In the genomic region with DNA sequence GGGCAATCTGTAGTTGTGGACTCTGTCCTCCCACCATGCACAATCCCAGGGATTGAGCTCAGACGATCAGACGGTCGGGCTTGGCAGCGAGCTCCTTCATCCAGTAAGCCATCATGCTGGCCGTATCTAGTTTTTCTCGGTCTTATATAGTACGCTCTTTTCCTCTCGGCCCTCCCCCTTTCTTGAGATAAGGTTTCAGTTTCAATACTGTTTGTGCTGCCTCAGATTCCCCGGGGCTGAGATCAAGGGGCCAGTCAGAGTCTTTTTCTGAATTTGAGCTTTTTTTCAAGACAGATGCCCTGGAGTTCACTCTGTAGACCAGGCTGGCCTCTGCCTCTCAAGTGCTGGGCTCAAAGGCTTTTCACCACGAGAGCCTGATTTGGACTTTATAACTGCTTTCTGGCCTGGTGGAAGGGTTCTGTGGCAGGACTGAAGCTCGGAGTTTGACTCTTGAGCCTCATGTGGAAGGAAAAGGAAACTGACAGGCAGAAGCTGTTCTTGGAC, we compare ENCODE assay signal across 8 mouse cellular contexts. TPM values are rescaled to one million over a fixed set of nuclear protein-coding genes. Genes with fewer than 3 reads are reported as not detected.
DNase-seq lines count a peak whose midpoint lies in the region; ATAC-seq and TF ChIP-seq lines count a peak whose summit lies in the region.

No protein-coding gene starts in this region.

- H3K4me2 ChIP-seq in hindbrain, postnatal 0 days (ENCODE audit: low read depth, low read length): no peak overlapping the region
- H3K4me2 ChIP-seq in intestine, embryonic 16.5 days (ENCODE audit: low read depth, low read length): peak overlapping the region; percentile 49
- H3K4me2 ChIP-seq in lung, embryonic 15.5 days: peak overlapping the region; percentile 46

- H3K4me1 ChIP-seq in hindbrain, embryonic 10.5 days (replicated peaks): peaks cover 31% of the 10 kb centered on the region
- 0 out of 2 replicates have a peak, but pooled peaks cover 3% of the 10 kb centered on the region for H3K4me1 ChIP-seq in hindbrain, postnatal 0 days (ENCODE audit: insufficient read depth, low read length)
- peaks cover 12% of the 10 kb centered on the region for H3K4me1 ChIP-seq in embryonic fibroblast, embryonic 13.5 days (ENCODE audit: control insufficient read depth, insufficient read depth, low read length)
- peaks cover 35% of the 10 kb centered on the region for H3K4me1 ChIP-seq in intestine, embryonic 16.5 days (ENCODE audit: control insufficient read depth, insufficient read depth, low read length)
- peaks cover 59% of the 10 kb centered on the region for H3K4me1 ChIP-seq in lung, embryonic 15.5 days

- intact Hi-C loops in left cerebral cortex, postnatal 14 days (cut with DNase I): no loop called here

- peak overlapping the region; percentile 3; the same call in 1 of the 2 replicates for H3K27ac ChIP-seq in hindbrain, embryonic 10.5 days
- H3K27ac ChIP-seq in hindbrain, postnatal 0 days: no peak overlapping the region
- H3K27ac ChIP-seq in embryonic fibroblast, embryonic 13.5 days (ENCODE audit: insufficient read depth, low read length): peak overlapping the region; percentile 100
- H3K27ac ChIP-seq in intestine, embryonic 16.5 days (ENCODE audit: low read length): peak overlapping the region; percentile 97
- peak overlapping the region; percentile 82 for H3K27ac ChIP-seq in lung, embryonic 15.5 days

- ATAC-seq in hindbrain, postnatal 0 days: no peak
- peak; percentile 33 for ATAC-seq in intestine, embryonic 16.5 days
- ATAC-seq in lung, embryonic 15.5 days (ENCODE audit: borderline replicate concordance, extremely low read depth, low FRiP score, low TSS enrichment): peak; percentile 52; the same call in 1 of the 2 replicates

- H3K9me3 ChIP-seq in hindbrain, embryonic 10.5 days: no peaks in the 10 kb centered on the region
- no peaks in the 10 kb centered on the region for H3K9me3 ChIP-seq in hindbrain, postnatal 0 days (ENCODE audit: low read length)
- H3K9me3 ChIP-seq in intestine, embryonic 16.5 days (ENCODE audit: control insufficient read depth, low read length): no peaks in the 10 kb centered on the region
- no peaks in the 10 kb centered on the region for H3K9me3 ChIP-seq in lung, embryonic 15.5 days

- no peak overlapping the region for H3K9ac ChIP-seq in hindbrain, postnatal 0 days (replicated peaks; ENCODE audit: low read length)
- H3K9ac ChIP-seq in intestine, embryonic 16.5 days (ENCODE audit: low read depth, low read length): peak overlapping the region; percentile 49
- H3K9ac ChIP-seq in lung, embryonic 15.5 days: peak overlapping the region; percentile 10; the same call in 1 of the 2 replicates

- TF ChIP-seq CTCF in hindbrain, postnatal 0 days (IDR thresholded peaks at IDR 0.05; ENCODE audit: low read depth): no peak
- TF ChIP-seq CTCF in embryonic fibroblast, embryonic 13.5 days (IDR thresholded peaks at IDR 0.05; ENCODE audit: borderline replicate concordance, insufficient read depth, low read length): no peak

- DNase-seq in hindbrain, embryonic 10.5 days (ENCODE audit: low spot score): no peak
- no peak for DNase-seq in hindbrain, postnatal 0 days (ENCODE audit: low spot score)
- peak; percentile 79 for DNase-seq in thymus, postnatal 0 days (ENCODE audit: low spot score)
- no peak for DNase-seq in left cerebral cortex, postnatal 14 days (ENCODE audit: low spot score in 2 of 2)
- no peak for DNase-seq in layer of hippocampus, adult 11-12 months (ENCODE audit: low spot score)

- no peak overlapping the region for H3K4me3 ChIP-seq in hindbrain, embryonic 10.5 days
- H3K4me3 ChIP-seq in hindbrain, postnatal 0 days (ENCODE audit: low read length): no peak overlapping the region
- H3K4me3 ChIP-seq in embryonic fibroblast, embryonic 13.5 days (ENCODE audit: insufficient read depth, low read length): no peak overlapping the region
- peak overlapping the region; percentile 34 for H3K4me3 ChIP-seq in intestine, embryonic 16.5 days (ENCODE audit: low read length)
- peak overlapping the region; percentile 15 for H3K4me3 ChIP-seq in lung, embryonic 15.5 days

- TF ChIP-seq POLR2A in embryonic fibroblast, embryonic 13.5 days (IDR thresholded peaks at IDR 0.05; ENCODE audit: low read depth, low read length): peak; percentile 88

- H3K36me3 ChIP-seq in hindbrain, embryonic 10.5 days: peaks cover 7% of the 10 kb centered on the region
- H3K36me3 ChIP-seq in hindbrain, postnatal 0 days (ENCODE audit: insufficient read depth, low read length): no peaks in the 10 kb centered on the region
- no peaks in the 10 kb centered on the region for H3K36me3 ChIP-seq in intestine, embryonic 16.5 days (ENCODE audit: control insufficient read depth, insufficient read depth, low read length)
- H3K36me3 ChIP-seq in lung, embryonic 15.5 days: no peaks in the 10 kb centered on the region; the same call in 1 of the 2 replicates

- no peaks in the 10 kb centered on the region for H3K27me3 ChIP-seq in hindbrain, embryonic 10.5 days (ENCODE audit: insufficient read depth, poor library complexity, severe bottlenecking)
- no peaks in the 10 kb centered on the region for H3K27me3 ChIP-seq in hindbrain, postnatal 0 days (ENCODE audit: insufficient read depth, low read length)
- no peaks in the 10 kb centered on the region for H3K27me3 ChIP-seq in intestine, embryonic 16.5 days (replicated peaks; ENCODE audit: control insufficient read depth, insufficient read depth, low read length)
- no peaks in the 10 kb centered on the region for H3K27me3 ChIP-seq in lung, embryonic 15.5 days

- 66% methylated on average over 11 of the region's 11 CpGs for WGBS in hindbrain, embryonic 10.5 days
- 83% methylated on average over 11 of the region's 11 CpGs for WGBS in hindbrain, postnatal 0 days
- 47% methylated on average over 11 of the region's 11 CpGs for WGBS in intestine, embryonic 16.5 days
- WGBS in lung, embryonic 15.5 days: 18% methylated on average over 11 of the region's 11 CpGs

RNA-seq across cellular contexts. Expression of a gene that starts 36.5 kb away (rescaled TPM):
- 12.7 and 12.8 TPM in 2 replicates for polyA plus RNA-seq in hindbrain, embryonic 10.5 days (2016; fragmentation: Nextera tagmentation; extraction: Ambion mirVana)
- total RNA-seq in hindbrain, postnatal 0 days (2014; rRNA removed): 1.8 and 2.6 TPM in 2 replicates
- polyA plus RNA-seq in hindbrain, postnatal 0 days (2015; fragmentation: Nextera tagmentation; extraction: Ambion mirVana): 6.4 and 7.2 TPM in 2 replicates
- polyA plus RNA-seq in embryonic fibroblast, embryonic 13.5 days (2011; ENCODE audit: insufficient read length, low read depth, missing spikeins): 6.4 and 8.2 TPM in 2 replicates
- 9.3 and 11.4 TPM in 2 replicates for polyA plus RNA-seq in intestine, embryonic 16.5 days (2015; fragmentation: Nextera tagmentation; extraction: Ambion mirVana)
- polyA plus RNA-seq in lung, embryonic 15.5 days (2015; fragmentation: Nextera tagmentation; extraction: Ambion mirVana): 14.8 and 16.1 TPM in 2 replicates
- polyA plus RNA-seq in thymus, postnatal 0 days (2015; fragmentation: Nextera tagmentation; extraction: Ambion mirVana): 16.1 and 17.2 TPM in 2 replicates
- total RNA-seq in left cerebral cortex, postnatal 14 days (2021): 1 to 10 TPM; 6.7 to 7.2 TPM

RNA-seq across cellular contexts. Expression of a gene that starts 36.7 kb away (rescaled TPM):
- polyA plus RNA-seq in hindbrain, embryonic 10.5 days (2016; fragmentation: Nextera tagmentation; extraction: Ambion mirVana): 43.5 and 53.6 TPM in 2 replicates
- 21.9 and 34.2 TPM in 2 replicates for total RNA-seq in hindbrain, postnatal 0 days (2014; rRNA removed)
- polyA plus RNA-seq in hindbrain, postnatal 0 days (2015; fragmentation: Nextera tagmentation; extraction: Ambion mirVana): 67.3 and 67.7 TPM in 2 replicates
- polyA plus RNA-seq in embryonic fibroblast, embryonic 13.5 days (2011; ENCODE audit: insufficient read length, low read depth, missing spikeins): 70.3 and 71.4 TPM in 2 replicates
- polyA plus RNA-seq in intestine, embryonic 16.5 days (2015; fragmentation: Nextera tagmentation; extraction: Ambion mirVana): 45.2 and 56.8 TPM in 2 replicates
- 59.0 and 61.1 TPM in 2 replicates for polyA plus RNA-seq in lung, embryonic 15.5 days (2015; fragmentation: Nextera tagmentation; extraction: Ambion mirVana)
- 73.8 and 89.6 TPM in 2 replicates for polyA plus RNA-seq in thymus, postnatal 0 days (2015; fragmentation: Nextera tagmentation; extraction: Ambion mirVana)
- total RNA-seq in left cerebral cortex, postnatal 14 days (2021): 10 to 100 TPM; 38.5 to 38.7 TPM

Comparison
In these comparisons a context has a peak if more than half of its experiments do, and no peak if none do; other contexts are left out.
1. H3K4me3 ChIP-seq: peak in intestine, embryonic 16.5 days (single experiment) and lung, embryonic 15.5 days (single experiment); none in hindbrain, embryonic 10.5 days (single experiment), hindbrain, postnatal 0 days (single experiment) and embryonic fibroblast, embryonic 13.5 days (single experiment).